Mouse (Mus musculus): ENCODE measurements at regions not wholly inside any gene's neighbourhood (a gene's known extent, or its start where the extent isn't known, plus 50 kb on each side); places are given as distances from the start of the nearest gene placed in this dataset.
A peak's percentile ranks its signal among the peaks of the same experiment; 100 is the strongest.

DNA sequence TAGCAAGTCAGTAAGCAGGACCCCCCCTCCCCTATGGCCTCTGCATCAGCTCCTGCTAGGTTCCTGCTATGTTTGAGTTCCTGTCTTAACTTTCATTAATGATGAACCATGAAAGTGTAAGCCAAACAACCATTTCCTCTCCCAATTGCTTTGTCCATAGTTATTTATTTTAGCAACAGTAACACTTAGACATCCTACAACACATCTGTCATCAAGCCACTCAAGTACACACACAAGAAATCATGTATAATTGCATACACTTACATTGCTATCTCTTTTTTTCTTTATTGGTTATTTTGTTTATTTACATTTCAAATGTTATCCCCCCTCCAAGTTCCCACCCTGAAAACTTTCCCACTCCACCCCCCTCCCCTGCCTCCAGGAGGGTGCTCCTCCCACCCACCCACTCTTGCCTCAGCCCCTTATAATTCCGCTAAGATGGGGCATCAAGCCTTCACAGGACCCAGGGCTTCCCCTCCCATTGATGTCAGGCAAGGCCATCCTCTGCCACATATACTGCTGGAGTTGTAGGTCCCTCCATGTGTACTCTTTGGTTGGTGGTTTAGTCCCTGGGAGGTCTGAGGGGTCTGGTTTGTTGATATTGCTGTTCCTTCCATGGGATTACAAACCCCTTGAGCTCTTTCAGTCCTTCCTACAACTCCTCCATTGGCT, 310.9 kb upstream of the Ccnh start:
- no peak for DNase-seq (ENCODE audit: low spot score in 2 of 2)

- peak; percentile 6 to 11 for DNase-seq (ENCODE audit: low spot score in 2 of 2)
Observed at GRCm38 (mm10) chr13:84905347-84905981, 283.7 kb upstream of the Ccnh start.

DNA sequence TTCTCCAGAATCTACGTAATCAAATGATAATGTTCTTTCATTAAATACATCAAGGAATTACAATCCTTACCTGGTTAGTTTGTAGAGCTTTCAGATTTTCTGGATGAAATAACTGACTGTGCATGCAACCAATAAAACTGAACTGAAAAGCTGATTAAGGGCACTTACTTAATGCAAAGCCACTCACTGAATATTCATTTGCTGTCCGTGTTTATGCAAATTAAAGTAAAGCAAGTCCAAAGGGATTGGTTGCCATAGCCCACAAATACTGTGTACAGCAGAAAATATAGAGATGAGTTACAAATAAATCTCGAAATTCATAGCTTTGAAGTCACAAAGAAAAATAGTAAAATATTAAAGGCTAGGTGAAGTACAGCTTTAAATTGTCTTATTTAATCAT, 283.2 kb upstream of the Ccnh start:
- DNase-seq (ENCODE audit: low spot score in 2 of 2) = no peak

DNA sequence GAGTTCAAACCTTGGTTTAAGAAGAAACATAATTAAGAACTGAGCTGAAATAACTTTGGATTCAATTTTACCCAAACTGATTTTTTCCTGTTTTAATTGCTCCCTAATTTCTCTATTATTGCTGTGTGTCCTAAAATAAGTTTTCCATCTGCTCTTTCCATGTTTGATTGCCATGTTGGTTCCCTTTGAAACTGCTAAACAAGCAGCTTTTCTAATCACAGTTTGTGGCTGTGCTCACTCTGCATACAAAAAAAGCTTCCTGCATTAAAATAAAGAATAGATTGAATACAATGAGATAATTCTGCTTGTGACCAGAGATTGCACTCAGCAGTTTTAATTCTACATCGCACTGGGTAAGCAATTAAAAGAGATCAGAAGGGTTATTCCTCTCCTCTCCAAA, 257.9 kb upstream of the Ccnh start:
- no peak for DNase-seq (ENCODE audit: low spot score in 2 of 2)

GRCm38 (mm10) chr13:84935610-84936009, 253.6 kb upstream of the Ccnh start:
- peak; percentile 17 to 30 for DNase-seq (ENCODE audit: low spot score in 2 of 2)

DNA sequence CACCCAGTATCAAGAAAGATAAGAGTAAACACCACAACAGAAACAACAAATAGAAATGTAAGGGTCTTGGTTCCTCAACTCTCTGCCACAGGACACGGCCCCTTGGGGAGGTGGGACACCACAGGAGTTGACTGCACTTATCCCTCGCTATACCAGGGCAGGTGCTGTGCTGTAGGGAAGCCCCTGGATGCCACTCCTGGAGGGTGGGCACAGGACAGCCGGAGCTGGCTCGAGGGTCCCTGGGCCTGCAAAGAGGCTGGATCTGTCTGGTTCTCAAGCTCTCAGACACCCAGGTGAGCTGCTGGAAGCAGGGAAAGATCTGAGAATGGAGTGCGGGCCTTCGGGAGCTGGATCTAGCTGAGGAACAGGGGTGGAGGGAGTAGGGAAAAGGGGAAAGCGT, 249.5 kb upstream of the Ccnh start:
- no peak for DNase-seq (ENCODE audit: low spot score in 2 of 2)

GRCm38 (mm10) chr13:84940936-84941335, 248.3 kb upstream of the Ccnh start:
- DNase-seq (ENCODE audit: low spot score in 2 of 2) = no peak

- peak in 1 of 2 experiments; percentile 10 for DNase-seq (ENCODE audit: low spot score in 2 of 2)
Observed at GRCm38 (mm10) chr13:84950873-84951272, 238.3 kb upstream of the Ccnh start.

DNA sequence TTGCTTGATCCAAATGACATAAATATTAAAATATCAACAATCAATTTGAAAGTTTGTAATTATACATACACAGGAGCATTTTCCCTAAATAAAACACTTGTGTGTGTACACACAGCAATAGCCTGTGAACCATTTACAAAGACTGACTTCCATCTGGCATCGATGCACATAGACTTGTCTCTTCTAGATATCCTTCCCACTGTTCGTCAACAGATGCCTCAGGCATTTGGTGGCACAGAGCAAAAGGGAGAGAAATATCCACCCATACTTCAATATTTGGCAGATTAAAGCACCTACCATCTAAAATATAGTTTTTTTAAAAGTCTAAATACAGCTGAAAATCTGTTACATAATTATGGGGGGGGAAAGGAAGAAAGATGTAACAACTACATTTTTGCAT, 236.0 kb upstream of the Ccnh start:
- no peak for DNase-seq (ENCODE audit: low spot score in 2 of 2)

- DNase-seq (ENCODE audit: low spot score in 2 of 2) = no peak
Observed at GRCm38 (mm10) chr13:84953760-84954159, 235.4 kb upstream of the Ccnh start.

- DNase-seq (ENCODE audit: low spot score in 2 of 2) = no peak
Observed at GRCm38 (mm10) chr13:84968943-84969342, 220.3 kb upstream of the Ccnh start.

All from right cerebral cortex, adult 2 months (tissue).